Mouse (Mus musculus): Measurements from ENCODE around the gene Hoxc10.

- no peak for TF ChIP-seq CTCF (IDR thresholded peaks at IDR 0.05; ENCODE audit: extremely low read depth, insufficient read depth, low read length)
- TF ChIP-seq POLR2A (IDR thresholded peaks at IDR 0.05; ENCODE audit: extremely low read depth, insufficient read depth, low read length), result no peak
Observed at GRCm38 (mm10) chr15:102943468-102943813, 23.2 kb upstream of the Hoxc10 start.
